Mouse (Mus musculus) kidney, adult 2 months (tissue): ENCODE results near the gene Spns3. TPM values are rescaled to one million over a fixed set of nuclear protein-coding genes. Genes with fewer than 3 reads are reported as not detected.
A peak's percentile ranks its signal among the peaks of the same experiment; 100 is the strongest.

Source experiments
- DNase-seq: peaks from one replicate; pipeline ENCODE4 v3.0.0; 2021
- H3K27ac ChIP-seq: fragments of 200-500 bp; 2 replicates; pipeline ENCODE4 v1.5.1; 2012; ENCODE audit warnings: low read depth, low read length, control low read depth, inconsistent platforms; ENCODE audit not compliant: insufficient read depth
- H3K27me3 ChIP-seq: fragments of 200-500 bp; replicated peaks from 2 replicates; pipeline ENCODE4 v1.6.1; 2012; ENCODE audit warnings: mild to moderate bottlenecking, moderate library complexity, low read length, inconsistent platforms; ENCODE audit not compliant: control insufficient read depth, insufficient read depth
- H3K36me3 ChIP-seq: fragments of 200-500 bp; 2 replicates; pipeline ENCODE4 v1.6.1; 2012; ENCODE audit warnings: mild to moderate bottlenecking, moderate library complexity, low read length, inconsistent platforms; ENCODE audit not compliant: control insufficient read depth, insufficient read depth
- H3K4me1 ChIP-seq: fragments of 200-500 bp; 2 replicates; pipeline ENCODE4 v1.6.1; 2011; ENCODE audit warnings: low read length; ENCODE audit not compliant: control insufficient read depth, insufficient read depth
- H3K4me3 ChIP-seq: fragments of 200-500 bp; 2 replicates; pipeline ENCODE4 v1.5.1; 2011; ENCODE audit warnings: mild to moderate bottlenecking, low read depth, low read length, control low read depth; ENCODE audit not compliant: insufficient read depth
- CTCF ChIP-seq: fragments of 200-500 bp; conservative IDR thresholded peaks from 2 replicates; pipeline ENCODE4 v1.5.1; 2011; ENCODE audit warnings: low read depth, mild to moderate bottlenecking, control low read depth, low read length, moderate library complexity, mixed read lengths; ENCODE audit not compliant: insufficient read depth, insufficient read length
- POLR2A ChIP-seq: fragments of 200-500 bp; IDR thresholded peaks from one replicate; pipeline ENCODE4 v1.6.1; 2011; ENCODE audit warnings: low read depth, low read length, control low read depth
- WGBS: fragments of 180-500 bp; shearing (Covaris S2); methylation state at CpG from one replicate; pipeline ENCODE4 v1.1.7; 2018; 5-methylcytosine and 5-hydroxymethylcytosine counted together
- polyA plus RNA-seq: library from polyadenylated mRNA; depleted of rRNA; stranded (reverse); fragments of >200 nt; gene quantifications from 2 replicates; pipeline ENCODE4 v1.2.3, GENCODE M21; 2012

Gene Spns3
- polyA plus RNA-seq, 1 experiment = 8.9 TPM

DNA sequence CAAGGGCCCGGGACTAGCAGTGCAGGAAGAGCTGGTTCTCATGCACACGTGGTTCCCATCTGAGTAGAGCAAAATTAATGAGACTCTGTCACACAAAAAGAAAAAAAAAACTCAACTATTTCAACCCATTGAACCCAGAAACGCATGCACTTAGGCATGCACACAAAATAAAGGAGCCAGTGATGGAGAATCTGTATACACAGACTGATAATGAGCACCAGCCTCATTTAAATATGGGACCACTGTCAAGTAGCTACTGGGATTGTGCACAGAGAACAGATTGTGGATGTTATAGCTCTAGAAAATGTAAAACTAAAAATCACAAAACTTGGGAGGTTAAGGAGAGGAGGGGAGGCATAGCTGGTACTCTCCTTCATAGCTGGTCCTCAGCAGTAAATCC, 35.3 kb downstream of the Spns3 start:
- no peak overlapping the region for H3K27ac ChIP-seq
- H3K4me3 ChIP-seq = no peak overlapping the region
- no peaks in the 10 kb centered on the region for H3K36me3 ChIP-seq
- no peaks in the 10 kb centered on the region for H3K4me1 ChIP-seq
- DNase-seq = no peak
- no peak for TF ChIP-seq POLR2A
- no peak for TF ChIP-seq CTCF
- H3K27me3 ChIP-seq = no peaks in the 10 kb centered on the region
- 63% methylated on average over 3 of the region's 3 CpGs for WGBS

DNA sequence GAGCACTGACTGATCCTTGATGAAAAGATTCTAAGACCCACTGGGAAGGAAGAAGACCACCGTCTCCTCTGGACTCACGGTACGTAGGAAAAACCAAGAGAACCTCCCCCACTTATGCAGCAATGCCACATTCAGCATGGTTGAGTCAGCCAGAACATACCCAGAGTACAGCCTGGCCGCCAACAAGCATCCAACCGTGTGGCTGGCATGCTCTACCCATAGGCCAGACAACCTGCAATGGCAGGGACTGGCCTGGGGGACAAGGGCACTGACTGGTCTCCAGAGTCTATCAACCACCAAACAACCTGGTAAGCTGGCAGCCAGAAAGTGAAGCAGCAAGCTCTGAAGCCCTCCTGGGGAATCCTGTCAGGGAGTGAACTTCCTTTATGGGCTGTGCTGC, 41.7 kb downstream of the Spns3 start:
- Histone ChIP-seq H3K27ac (no peak overlapping the region), H3K27me3 (no peaks in the 10 kb centered on the region), H3K4me3 (no peak overlapping the region), H3K36me3 (no peaks in the 10 kb centered on the region), H3K4me1 (peaks cover 15% of the 10 kb centered on the region; the same call in 1 of the 2 replicates)
- 81% methylated on average over 5 of the region's 5 CpGs for WGBS
- DNase-seq = no peak
- TF ChIP-seq POLR2A (no peak), CTCF (no peak)

DNA sequence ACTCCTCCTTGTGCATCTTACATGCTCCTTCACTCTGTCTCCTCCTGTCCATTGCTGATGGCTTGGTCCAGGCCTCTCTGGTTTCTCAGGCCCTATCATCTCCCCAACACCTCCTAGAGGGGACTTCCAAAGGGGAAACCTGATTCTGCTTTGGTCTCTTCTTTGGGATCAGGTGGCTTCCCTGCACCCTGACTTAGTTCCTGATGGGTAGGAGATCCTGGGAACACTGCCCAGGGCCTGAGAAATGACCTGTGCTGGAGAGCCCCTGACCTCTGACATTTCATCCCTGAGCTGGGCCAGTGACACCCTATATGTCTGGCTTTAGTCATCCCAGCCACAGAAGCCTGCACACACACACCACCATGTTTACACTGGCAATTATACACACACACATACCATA, 42.7 kb downstream of the Spns3 start:
- no peaks in the 10 kb centered on the region for H3K27me3 ChIP-seq
- peaks cover 21% of the 10 kb centered on the region for H3K4me1 ChIP-seq
- no peaks in the 10 kb centered on the region for H3K36me3 ChIP-seq
- no peak for DNase-seq
- TF ChIP-seq POLR2A = no peak
- TF ChIP-seq CTCF = no peak
- no peak overlapping the region for H3K27ac ChIP-seq
- H3K4me3 ChIP-seq = no peak overlapping the region

DNA sequence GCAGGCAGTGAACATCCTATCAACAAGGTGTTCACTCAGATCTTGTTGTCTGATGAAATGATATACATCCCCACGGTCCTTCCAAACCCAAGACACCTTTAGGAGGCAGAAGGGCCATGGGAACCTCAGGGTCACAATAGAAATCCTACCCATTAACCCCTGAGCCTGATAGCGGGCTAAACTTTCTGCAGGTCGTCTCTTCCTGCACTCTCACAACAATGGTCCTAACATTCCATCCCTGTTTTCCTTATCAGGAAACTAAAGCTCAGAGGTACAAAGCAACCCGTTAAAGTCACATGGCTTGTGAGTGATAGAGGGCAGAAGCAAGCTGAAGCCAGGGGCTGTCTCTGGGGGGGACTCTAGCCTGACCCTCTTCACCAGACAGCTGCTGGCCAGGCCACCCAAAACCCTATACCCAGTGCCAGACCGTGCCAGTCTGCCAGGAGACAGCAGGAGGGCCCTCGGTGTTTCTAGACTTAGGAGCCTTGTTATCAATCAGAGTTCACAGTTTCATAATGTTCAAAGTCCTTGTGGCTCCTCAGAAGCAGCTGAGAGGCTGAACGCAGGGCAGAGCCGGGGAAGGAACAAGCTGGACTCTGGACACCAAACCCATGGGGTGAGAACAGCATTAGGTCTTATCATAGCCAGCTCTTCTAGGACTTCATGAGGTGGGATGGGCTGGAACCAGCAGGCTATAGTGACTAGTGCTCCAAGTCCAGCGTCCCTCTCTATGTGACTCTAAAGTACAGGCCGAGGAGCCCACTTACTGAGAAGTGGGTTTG, 46.1 kb downstream of the Spns3 start:
- peak; percentile 91 for DNase-seq
- H3K27me3 ChIP-seq = no peaks in the 10 kb centered on the region
- H3K4me1 ChIP-seq = peaks cover 34% of the 10 kb centered on the region
- no peak overlapping the region for H3K4me3 ChIP-seq
- 52% methylated on average over 10 of the region's 10 CpGs for WGBS
- peak overlapping the region; percentile 87 for H3K27ac ChIP-seq
- H3K36me3 ChIP-seq = no peaks in the 10 kb centered on the region
- TF ChIP-seq CTCF = no peak
- no peak for TF ChIP-seq POLR2A

DNA sequence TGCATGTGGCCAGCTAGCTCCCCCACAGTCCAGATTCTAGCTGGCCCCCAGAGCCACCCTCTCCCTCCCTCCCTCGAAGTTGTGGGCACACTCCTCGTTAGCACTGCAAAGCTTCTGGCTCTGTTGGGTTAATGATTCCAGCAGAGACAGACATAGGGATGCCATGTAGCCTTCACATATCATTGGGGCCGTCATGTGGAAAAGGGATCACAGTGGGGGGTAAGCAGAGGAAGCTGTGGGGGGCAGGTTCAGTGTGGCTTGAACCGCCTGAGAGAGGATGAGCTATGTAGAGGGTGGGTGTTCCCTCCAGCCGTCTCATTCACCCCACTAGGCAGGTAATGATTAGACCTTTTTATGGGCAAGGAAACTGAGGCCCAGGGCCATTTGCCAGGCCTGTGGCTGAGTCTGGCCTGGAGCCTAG, 46.8 kb downstream of the Spns3 start:
- 31% methylated on average over 5 of the region's 5 CpGs for WGBS
- Histone ChIP-seq H3K36me3 (no peaks in the 10 kb centered on the region), H3K4me3 (no peak overlapping the region), H3K4me1 (peaks cover 34% of the 10 kb centered on the region), H3K27ac (peak overlapping the region; percentile 87), H3K27me3 (no peaks in the 10 kb centered on the region)
- DNase-seq = peak; percentile 95
- TF ChIP-seq POLR2A (no peak), CTCF (no peak)

DNA sequence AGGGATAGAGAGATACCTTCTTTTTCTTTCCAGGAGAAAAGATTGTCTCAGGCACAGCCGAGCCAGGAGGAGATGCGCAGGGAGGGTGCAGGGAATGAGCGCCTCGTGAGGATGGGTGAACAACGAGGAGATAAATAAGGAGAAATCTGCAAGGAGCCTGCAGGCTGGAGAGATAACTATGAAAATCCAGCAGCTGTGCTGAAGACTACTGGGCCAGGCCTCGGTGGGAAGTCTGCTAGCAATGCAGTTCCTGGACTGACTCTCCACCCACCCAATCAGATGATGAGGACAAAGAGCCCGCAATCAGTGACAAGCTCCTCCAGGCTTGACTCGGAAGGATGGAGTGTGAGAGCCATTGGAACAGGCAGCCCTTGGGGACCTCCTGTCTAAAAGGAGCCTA, 48.1 kb downstream of the Spns3 start:
- peak overlapping the region; percentile 6; the same call in 1 of the 2 replicates for H3K4me3 ChIP-seq
- H3K27me3 ChIP-seq = no peaks in the 10 kb centered on the region
- DNase-seq = peak; percentile 48
- H3K27ac ChIP-seq = peak overlapping the region; percentile 57; the same call in 1 of the 2 replicates
- no peaks in the 10 kb centered on the region for H3K36me3 ChIP-seq
- peaks cover 40% of the 10 kb centered on the region for H3K4me1 ChIP-seq
- TF ChIP-seq CTCF (no peak), POLR2A (no peak)
- 50% methylated on average over 8 of the region's 8 CpGs for WGBS

DNA sequence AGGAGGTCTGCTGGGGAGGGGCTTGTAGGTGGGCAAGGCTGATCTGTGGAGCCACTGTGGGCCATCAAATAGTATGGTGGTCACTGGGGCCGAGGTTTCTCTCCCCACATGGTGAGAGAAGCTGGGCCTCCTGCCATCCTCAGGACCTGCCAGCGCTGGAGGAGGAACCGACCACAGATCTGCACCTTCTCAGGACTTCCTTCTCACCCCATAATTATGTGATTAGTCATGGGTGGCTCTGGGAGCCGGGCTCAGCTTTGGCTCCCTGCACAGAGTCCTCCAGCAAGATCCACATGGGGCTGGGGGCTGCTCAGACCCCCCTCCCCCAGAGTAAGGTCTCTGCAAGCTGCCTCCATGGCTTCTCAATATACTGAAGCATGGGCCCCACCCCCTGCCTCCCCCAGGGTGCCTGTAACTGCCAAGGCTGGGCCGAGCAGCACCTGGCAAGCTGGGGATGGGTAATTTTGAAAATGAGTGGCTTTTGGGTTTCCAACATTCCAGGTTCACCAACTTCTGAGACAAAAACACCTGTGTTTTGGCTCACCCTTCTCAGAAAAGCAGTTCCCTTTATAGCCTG, 48.8 kb downstream of the Spns3 start:
- TF ChIP-seq POLR2A (no peak), CTCF (no peak)
- DNase-seq = no peak
- Histone ChIP-seq H3K27ac (peak overlapping the region; percentile 57; the same call in 1 of the 2 replicates), H3K4me3 (peak overlapping the region; percentile 6; the same call in 1 of the 2 replicates), H3K4me1 (peaks cover 43% of the 10 kb centered on the region), H3K36me3 (no peaks in the 10 kb centered on the region), H3K27me3 (no peaks in the 10 kb centered on the region)
- 25% methylated on average over 5 of the region's 5 CpGs for WGBS
